Mouse (Mus musculus) forebrain, embryonic 16.5 days (tissue): ENCODE measurements around the gene Slu7. TPM values are rescaled to one million over a fixed set of nuclear protein-coding genes. Genes with fewer than 3 reads are reported as not detected.
A peak's percentile ranks its signal among the peaks of the same experiment; 100 is the strongest.

Experiments used
- ATAC-seq: fragments of 200-750 bp; cut with Nextera tagmentation; 2 replicates; pipeline ENCODE4 v1.8.0; 2017; ENCODE audit warnings: mild to moderate bottlenecking, moderate library complexity
- H3K27ac ChIP-seq: fragments of 300-500 bp; sonication (generic); 2 replicates; pipeline ENCODE4 v1.5.1; 2014; ENCODE audit warnings: low read length, control low read depth
- H3K27me3 ChIP-seq: fragments of 300-500 bp; sonication (generic); replicated peaks from 2 replicates; pipeline ENCODE4 v1.6.1; 2014; ENCODE audit warnings: low read length; ENCODE audit not compliant: control insufficient read depth, insufficient read depth
- H3K36me3 ChIP-seq: fragments of 300-500 bp; sonication (generic); 2 replicates; pipeline ENCODE4 v1.6.1; 2014; ENCODE audit not compliant: control insufficient read depth, insufficient read depth
- H3K4me1 ChIP-seq: fragments of 300-500 bp; sonication (generic); replicated peaks from 2 replicates; pipeline ENCODE4 v1.6.1; 2014; ENCODE audit warnings: low read length; ENCODE audit not compliant: control insufficient read depth, insufficient read depth
- H3K4me2 ChIP-seq: fragments of 300-500 bp; sonication (generic); 2 replicates; pipeline ENCODE4 v1.6.1; 2014; ENCODE audit warnings: mild to moderate bottlenecking, low read length, control low read depth
- H3K4me3 ChIP-seq: fragments of 300-500 bp; sonication (generic); replicated peaks from 2 replicates; pipeline ENCODE4 v1.5.1; 2014; ENCODE audit warnings: mild to moderate bottlenecking, low read length, control low read depth
- H3K9ac ChIP-seq: fragments of 300-500 bp; sonication (generic); replicated peaks from 2 replicates; pipeline ENCODE4 v1.6.1; 2014; ENCODE audit warnings: low read depth, low read length, control low read depth
- H3K9me3 ChIP-seq: fragments of 300-500 bp; sonication (generic); 2 replicates; pipeline ENCODE4 v1.6.1; 2016; ENCODE audit warnings: low read length; ENCODE audit not compliant: control insufficient read depth
- WGBS: fragments of 180-500 bp; shearing (Covaris S2); extraction: QIAGEN DNeasy Blood & Tissue Kit; methylation state at CpG from one replicate; pipeline ENCODE4 v1.1.7; 2014; 5-methylcytosine and 5-hydroxymethylcytosine counted together
- polyA plus RNA-seq: library from polyadenylated mRNA; unstranded; fragments of >200 nt; fragmentation: Nextera tagmentation; extraction: Ambion mirVana; gene quantifications from 2 replicates; pipeline ENCODE4 v1.2.1, GENCODE M21; 2015

Gene Slu7
- polyA plus RNA-seq, 1 experiment from 2014 or later = 76.9 TPM

GRCm38 (mm10) chr11:43479376-43479775, 45.8 kb downstream of the Slu7 start:
- Histone ChIP-seq H3K9ac (no peak overlapping the region), H3K4me3 (no peak overlapping the region), H3K27me3 (no peaks in the 10 kb centered on the region), H3K4me2 (no peak overlapping the region), H3K4me1 (peaks cover 2% of the 10 kb centered on the region), H3K9me3 (no peaks in the 10 kb centered on the region), H3K27ac (no peak overlapping the region), H3K36me3 (no peaks in the 10 kb centered on the region)
- WGBS = 90% methylated on average over 3 of the region's 3 CpGs
- ATAC-seq = no peak

DNA sequence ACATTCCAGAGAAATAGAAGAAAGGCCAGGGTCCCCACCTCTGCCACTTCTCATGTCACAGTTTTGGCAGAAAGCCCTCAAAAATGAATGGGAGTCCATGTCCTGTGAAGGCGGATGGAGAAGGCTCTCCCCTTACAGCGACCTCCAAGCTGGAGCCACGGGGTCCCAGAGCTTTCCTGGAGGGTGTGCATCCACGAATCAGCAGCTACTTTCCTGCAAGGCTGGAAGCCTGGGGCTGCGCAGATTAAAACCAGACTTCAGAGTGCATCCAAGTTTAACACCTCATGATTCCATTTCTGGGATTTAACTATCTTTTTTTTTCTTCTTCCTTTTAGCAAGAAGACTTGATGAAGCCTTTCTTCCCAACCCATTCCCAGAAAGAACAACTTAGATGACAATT, 47.0 kb downstream of the Slu7 start:
- Histone ChIP-seq H3K27me3 (no peaks in the 10 kb centered on the region), H3K4me3 (no peak overlapping the region), H3K9me3 (no peaks in the 10 kb centered on the region), H3K9ac (no peak overlapping the region), H3K36me3 (no peaks in the 10 kb centered on the region), H3K4me1 (no peaks in the 10 kb centered on the region), H3K4me2 (no peak overlapping the region), H3K27ac (no peak overlapping the region)
- WGBS = 60% methylated on average over 5 of the region's 5 CpGs
- no peak for ATAC-seq

DNA sequence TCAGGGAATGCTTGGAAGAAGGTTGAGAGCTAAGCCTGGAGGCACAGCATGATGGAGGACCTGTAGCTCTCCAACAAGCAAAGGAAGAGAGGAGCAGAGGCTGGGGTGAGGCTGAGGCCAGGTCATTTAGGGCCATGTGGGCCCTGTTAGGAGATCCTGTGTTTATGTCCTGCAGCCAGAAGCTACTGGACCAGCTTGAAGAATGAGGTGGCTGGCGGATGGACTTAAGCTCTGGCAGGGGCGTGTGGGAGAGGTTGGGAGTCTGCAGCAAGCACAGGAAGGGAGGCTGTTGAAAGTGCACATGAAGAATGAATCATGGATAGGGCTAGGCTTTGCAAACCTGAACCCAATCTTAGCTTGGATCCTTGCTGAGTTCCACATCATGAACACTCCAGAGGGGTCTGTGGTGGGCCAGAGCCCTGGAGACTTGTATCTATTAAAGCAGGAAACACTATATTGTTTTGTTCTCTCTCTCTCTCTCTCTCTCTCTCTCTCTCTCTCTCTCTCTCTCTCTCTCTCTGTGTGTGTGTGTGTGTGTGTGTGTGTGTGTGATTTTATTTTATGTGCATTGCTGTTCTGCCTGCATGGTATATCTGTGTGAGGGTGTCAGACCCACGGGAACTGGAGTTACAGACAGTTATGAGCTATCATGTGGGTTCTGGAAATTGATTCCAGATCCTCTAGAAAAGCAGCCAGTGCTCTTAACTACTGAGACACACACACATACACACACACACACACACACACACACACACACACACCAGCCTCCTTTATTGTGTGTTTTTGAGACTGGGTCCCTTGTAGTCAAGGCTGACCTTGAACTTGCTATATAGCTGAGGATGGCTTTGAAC, 48.4 kb downstream of the Slu7 start:
- 73% methylated on average over 3 of the region's 3 CpGs for WGBS
- Histone ChIP-seq H3K4me2 (no peak overlapping the region), H3K36me3 (no peaks in the 10 kb centered on the region), H3K4me3 (no peak overlapping the region), H3K9ac (no peak overlapping the region), H3K4me1 (no peaks in the 10 kb centered on the region), H3K27ac (no peak overlapping the region), H3K27me3 (no peaks in the 10 kb centered on the region), H3K9me3 (no peaks in the 10 kb centered on the region)
- no peak for ATAC-seq

GRCm38 (mm10) chr11:43483122-43483792, 49.7 kb downstream of the Slu7 start:
- 61% methylated on average over 6 of the region's 6 CpGs for WGBS

GRCm38 (mm10) chr11:43484057-43484456, 50.5 kb downstream of the Slu7 start:
- no peak overlapping the region for H3K4me3 ChIP-seq
- no peaks in the 10 kb centered on the region for H3K36me3 ChIP-seq
- no peak overlapping the region for H3K9ac ChIP-seq
- no peak overlapping the region for H3K4me2 ChIP-seq
- no peaks in the 10 kb centered on the region for H3K4me1 ChIP-seq
- 71% methylated on average over 4 of the region's 4 CpGs for WGBS
- H3K9me3 ChIP-seq = no peaks in the 10 kb centered on the region
- ATAC-seq = no peak
- no peak overlapping the region for H3K27ac ChIP-seq
- H3K27me3 ChIP-seq = no peaks in the 10 kb centered on the region

More at GRCm38 (mm10) chr11:43483122-43483792, 49.7 kb downstream of the Slu7 start:
- Histone ChIP-seq H3K36me3 (no peaks in the 10 kb centered on the region), H3K4me2 (no peak overlapping the region), H3K9ac (no peak overlapping the region), H3K9me3 (no peaks in the 10 kb centered on the region), H3K27ac (no peak overlapping the region), H3K27me3 (no peaks in the 10 kb centered on the region), H3K4me1 (no peaks in the 10 kb centered on the region), H3K4me3 (no peak overlapping the region)
- ATAC-seq = no peak

DNA sequence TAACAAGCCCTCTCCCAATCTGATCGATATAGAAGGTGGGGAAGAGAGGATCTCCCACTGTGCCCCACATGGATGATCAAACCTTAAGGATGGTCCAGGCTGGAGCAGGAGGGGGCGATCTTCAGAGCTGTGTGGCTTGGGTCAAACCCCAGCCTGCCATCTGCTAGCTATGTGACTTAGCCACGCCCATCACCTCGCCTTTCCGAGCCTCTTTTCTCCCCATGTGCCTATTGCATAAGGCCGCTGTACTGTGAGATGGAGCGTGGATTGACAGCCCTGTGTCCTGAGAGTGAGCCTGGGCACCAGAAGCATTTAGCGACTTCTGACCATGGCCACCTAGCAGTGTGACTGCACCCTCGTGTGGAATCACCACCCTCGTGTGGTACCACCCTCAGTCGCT, 51.1 kb downstream of the Slu7 start:
- no peak overlapping the region for H3K4me2 ChIP-seq
- no peaks in the 10 kb centered on the region for H3K27me3 ChIP-seq
- WGBS = 56% methylated on average over 11 of the region's 11 CpGs
- H3K4me3 ChIP-seq = no peak overlapping the region
- no peaks in the 10 kb centered on the region for H3K4me1 ChIP-seq
- no peaks in the 10 kb centered on the region for H3K9me3 ChIP-seq
- H3K36me3 ChIP-seq = no peaks in the 10 kb centered on the region
- ATAC-seq = no peak
- no peak overlapping the region for H3K27ac ChIP-seq
- no peak overlapping the region for H3K9ac ChIP-seq

DNA sequence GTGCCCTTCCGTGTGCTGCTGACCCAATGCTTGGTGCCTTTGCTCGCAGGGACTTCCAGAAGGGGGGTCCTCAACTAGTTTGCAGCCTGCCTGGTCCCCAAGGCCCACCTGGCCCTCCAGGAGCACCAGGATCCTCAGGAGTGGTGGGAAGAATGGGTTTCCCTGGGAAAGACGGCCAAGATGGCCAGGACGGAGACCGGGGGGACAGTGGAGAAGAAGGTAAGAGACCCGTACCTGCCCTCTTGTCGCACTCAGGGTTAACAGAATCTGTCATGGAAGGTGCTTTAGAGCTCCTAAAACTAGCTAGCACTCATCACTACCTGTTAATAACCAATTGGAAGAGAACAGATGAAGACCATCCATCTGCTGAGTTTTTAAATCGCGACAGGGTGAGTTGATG, 52.3 kb downstream of the Slu7 start:
- H3K4me2 ChIP-seq = no peak overlapping the region
- H3K36me3 ChIP-seq = no peaks in the 10 kb centered on the region
- no peak overlapping the region for H3K4me3 ChIP-seq
- no peak for ATAC-seq
- no peaks in the 10 kb centered on the region for H3K4me1 ChIP-seq
- WGBS = 87% methylated on average over 9 of the region's 9 CpGs
- no peaks in the 10 kb centered on the region for H3K9me3 ChIP-seq
- H3K9ac ChIP-seq = no peak overlapping the region
- H3K27ac ChIP-seq = no peak overlapping the region
- H3K27me3 ChIP-seq = no peaks in the 10 kb centered on the region

DNA sequence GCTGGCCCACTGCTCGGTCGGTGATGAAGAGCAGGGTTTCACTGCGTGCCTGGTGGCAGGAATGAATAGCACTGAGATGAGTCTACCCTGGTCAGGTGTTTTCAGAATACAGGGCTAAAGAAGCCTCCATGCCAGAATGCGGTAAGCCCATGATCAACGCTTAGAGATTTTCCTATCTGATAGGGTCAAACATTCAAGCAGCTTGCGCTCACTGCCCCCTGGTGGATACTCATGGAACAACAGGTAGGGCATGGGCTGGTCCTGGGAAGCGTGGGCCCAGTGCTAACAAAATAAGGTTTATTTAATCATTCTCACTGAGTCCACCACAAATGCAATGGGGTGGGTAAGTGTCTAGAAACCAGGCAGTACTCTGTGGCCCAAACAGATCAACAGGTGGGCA, 59.1 kb downstream of the Slu7 start:
- no peak overlapping the region for H3K4me3 ChIP-seq
- H3K36me3 ChIP-seq = no peaks in the 10 kb centered on the region
- no peak overlapping the region for H3K4me2 ChIP-seq
- no peaks in the 10 kb centered on the region for H3K4me1 ChIP-seq
- H3K27ac ChIP-seq = no peak overlapping the region
- H3K9me3 ChIP-seq = no peaks in the 10 kb centered on the region
- no peaks in the 10 kb centered on the region for H3K27me3 ChIP-seq
- 31% methylated on average over 7 of the region's 7 CpGs for WGBS
- no peak overlapping the region for H3K9ac ChIP-seq
- ATAC-seq = no peak

GRCm38 (mm10) chr11:43493815-43494409, 60.4 kb downstream of the Slu7 start:
- H3K9me3 ChIP-seq = no peaks in the 10 kb centered on the region
- no peaks in the 10 kb centered on the region for H3K4me1 ChIP-seq
- H3K27ac ChIP-seq = no peak overlapping the region
- peak; percentile 87 for ATAC-seq
- whole genome bisulfite sequencing = 19% methylated on average over 6 of the region's 6 CpGs
- no peak overlapping the region for H3K4me2 ChIP-seq
- H3K9ac ChIP-seq = no peak overlapping the region
- H3K36me3 ChIP-seq = no peaks in the 10 kb centered on the region
- H3K4me3 ChIP-seq = no peak overlapping the region
- no peaks in the 10 kb centered on the region for H3K27me3 ChIP-seq
